Mouse (Mus musculus): Measurements from ENCODE around the gene Abl1. TPM values are rescaled to one million over a fixed set of nuclear protein-coding genes. Genes with fewer than 3 reads are reported as not detected.

Abl1 gene
- total and polyA plus RNA-seq, 3 experiments = 9.8 to 22.4 (median 15.2) TPM

GRCm38 (mm10) chr2:31639901-31640608 is 48.1 kb upstream of the Abl1 start, which contains the start of gene Prdm12:
Gene Prdm12 (plus strand): TSS chr2:31640037.
- H3K79me2 ChIP-seq (replicated peaks; ENCODE audit: control insufficient read depth, extremely low read depth, insufficient read depth, poor library complexity, severe bottlenecking) = no peaks in the 10 kb centered on the region
- dilution Hi-C loops (cut with MboI; ENCODE audit: extremely low pct_ligation_motif_present, extremely low pct_unique_long_range_greater_than_20kb, low sequenced_read_pairs) (no loop called here), in situ Hi-C loops (cut with MboI; ENCODE audit: low pct_ligation_motif_present, low pct_unique_long_range_greater_than_20kb, low sequenced_read_pairs) (no loop called here)
- no peak within 1 kb of the TSS for H3K4me3 ChIP-seq (replicated peaks in 1 of 3; ENCODE audit: low read depth in 2 of 3, low read length in 2 of 3, poor library complexity in 1 of 3)
- H3K27me3 ChIP-seq (replicated peaks) = peaks cover 16% of the 10 kb centered on the region
- no peak within 1 kb of the TSS for H3K9ac ChIP-seq (ENCODE audit: insufficient read depth, low read depth)
- TF ChIP-seq ZKSCAN1 (IDR thresholded peaks at IDR 0.05; ENCODE audit: borderline replicate concordance, low read depth, low read length) (no peak), MEF2A (IDR thresholded peaks at IDR 0.05; ENCODE audit: borderline replicate concordance, low read depth, low read length) (no peak), MAZ (IDR thresholded peaks at IDR 0.05; ENCODE audit: low read depth, low read length) (no peak), USF1 (IDR thresholded peaks at IDR 0.05; ENCODE audit: low read depth, low read length) (no peak), TBP (conservative IDR thresholded peaks at IDR 0.05; ENCODE audit: low read depth, low read length) (no peak), POLR2A (IDR thresholded peaks at IDR 0.05; ENCODE audit: low read depth, low read length) (no peak), MXI1 (IDR thresholded peaks at IDR 0.05; ENCODE audit: low read depth, low read length) (no peak), MAFK (IDR thresholded peaks at IDR 0.05; ENCODE audit: insufficient replicate concordance, low read length) (no peak), KAT2A (IDR thresholded peaks at IDR 0.05; ENCODE audit: insufficient replicate concordance, low read length) (no peak)
- H3K27ac ChIP-seq (ENCODE audit: insufficient read depth, low read depth) = no peak within 1 kb of the TSS
- H3K9me3 ChIP-seq (replicated peaks; ENCODE audit: low read length) = peaks cover 54% of the 10 kb centered on the region
- no peak for DNase-seq (ENCODE audit: extremely low read depth)
- H3K4me1 ChIP-seq (ENCODE audit: control insufficient read depth in 1 of 2, insufficient read depth in 2 of 2) = no peaks in the 10 kb centered on the region
- no peak within 1 kb of the TSS for H3K4me2 ChIP-seq (ENCODE audit: insufficient read depth, low read depth, poor library complexity, severe bottlenecking)
- no peaks in the 10 kb centered on the region for H3K36me3 ChIP-seq (replicated peaks in 1 of 2; ENCODE audit: control insufficient read depth in 1 of 2, insufficient read depth in 1 of 2, low read length in 1 of 2)

- TF ChIP-seq CHD1 (IDR thresholded peaks at IDR 0.05; ENCODE audit: low read depth, low read length) = no peak
- no peak for TF ChIP-seq TCF12 (IDR thresholded peaks at IDR 0.05; ENCODE audit: low read depth, low read length)
- TF ChIP-seq NRF1 (IDR thresholded peaks at IDR 0.05; ENCODE audit: low read depth, low read length) = no peak
- no peak for TF ChIP-seq USF2 (conservative IDR thresholded peaks at IDR 0.05; ENCODE audit: low read depth, low read length)
- TF ChIP-seq HCFC1 (IDR thresholded peaks at IDR 0.05; ENCODE audit: low read depth, low read length) = no peak
- Histone ChIP-seq H3K79me2 (replicated peaks; ENCODE audit: control insufficient read depth, extremely low read depth, insufficient read depth, poor library complexity, severe bottlenecking) (no peaks in the 10 kb centered on the region), H3K27me3 (replicated peaks) (peaks cover 16% of the 10 kb centered on the region), H3K9ac (ENCODE audit: insufficient read depth, low read depth) (no peak overlapping the region), H3K36me3 (replicated peaks in 1 of 2; ENCODE audit: control insufficient read depth in 1 of 2, insufficient read depth in 1 of 2, low read length in 1 of 2) (no peaks in the 10 kb centered on the region), H3K4me2 (ENCODE audit: insufficient read depth, low read depth, poor library complexity, severe bottlenecking) (no peak overlapping the region), H3K27ac (ENCODE audit: insufficient read depth, low read depth) (no peak overlapping the region), H3K9me3 (replicated peaks; ENCODE audit: low read length) (peaks cover 50% of the 10 kb centered on the region), H3K4me3 (replicated peaks in 1 of 3; ENCODE audit: low read depth in 2 of 3, low read length in 2 of 3, poor library complexity in 1 of 3) (no peak overlapping the region), H3K4me1 (ENCODE audit: control insufficient read depth in 1 of 2, insufficient read depth in 2 of 2) (no peaks in the 10 kb centered on the region)
- in situ Hi-C loops (cut with MboI; ENCODE audit: low pct_ligation_motif_present, low pct_unique_long_range_greater_than_20kb, low sequenced_read_pairs) = no loop called here
- dilution Hi-C loops (cut with MboI; ENCODE audit: extremely low pct_ligation_motif_present, extremely low pct_unique_long_range_greater_than_20kb, low sequenced_read_pairs) = no loop called here
- no peak for DNase-seq (ENCODE audit: extremely low read depth)
These were observed 47.3 kb upstream of the Abl1 start for GRCm38 (mm10) chr2:31640609-31641507.

Data from CH12.LX (cell line).